Mouse (Mus musculus) hindlimb bud, embryonic 11.5 days (tissue): ENCODE measurements around the gene Eno2.

Experiments
- DNase-seq: peaks from one replicate; pipeline ENCODE4 v3.0.0-alpha.2; 2012; ENCODE audit warnings: low read depth, low spot score; ENCODE audit errors: extremely low spot score

Eno2 gene

GRCm38 (mm10) chr6:124767920-124768703 lies 1.4 kb downstream of the Eno2 start:
- DNase-seq, result no peak

GRCm38 (mm10) chr6:124767536-124767919 lies 1.9 kb downstream of the Eno2 start:
- DNase-seq, result no peak

GRCm38 (mm10) chr6:124765951-124766350 lies 3.5 kb downstream of the Eno2 start:
- no peak for DNase-seq

GRCm38 (mm10) chr6:124759259-124759658 lies 10.2 kb downstream of the Eno2 start:
- peak; percentile 79 for DNase-seq

GRCm38 (mm10) chr6:124758849-124759232 lies 10.6 kb downstream of the Eno2 start:
- no peak for DNase-seq

- DNase-seq, result no peak
These were observed 11.3 kb downstream of the Eno2 start for GRCm38 (mm10) chr6:124757909-124758848.

- DNase-seq, result no peak
These were observed 12.1 kb downstream of the Eno2 start for GRCm38 (mm10) chr6:124757351-124757880.

- DNase-seq, result no peak
These were observed 12.7 kb downstream of the Eno2 start for GRCm38 (mm10) chr6:124756652-124757350.

GRCm38 (mm10) chr6:124755831-124756595 lies 13.5 kb downstream of the Eno2 start, which contains the start of the genes Gm45234 and Atn1:
Gene Gm45234, minus strand, starts transcription at chr6:124756021.
Gene Atn1, minus strand, starts transcription at chr6:124756524.
- no peak for DNase-seq

GRCm38 (mm10) chr6:124755306-124755705 lies 14.2 kb downstream of the Eno2 start:
- no peak for DNase-seq

GRCm38 (mm10) chr6:124753861-124754260 lies 15.6 kb downstream of the Eno2 start:
- no peak for DNase-seq

GRCm38 (mm10) chr6:124750405-124750804 lies 19.1 kb downstream of the Eno2 start:
- DNase-seq, result no peak

GRCm38 (mm10) chr6:124746654-124747632 lies 22.5 kb downstream of the Eno2 start:
- no peak for DNase-seq

GRCm38 (mm10) chr6:124746296-124746605 lies 23.2 kb downstream of the Eno2 start:
- no peak for DNase-seq

GRCm38 (mm10) chr6:124745490-124746295 lies 23.8 kb downstream of the Eno2 start:
- DNase-seq, result peak; percentile 86

- DNase-seq, result no peak
These were observed 24.6 kb downstream of the Eno2 start for GRCm38 (mm10) chr6:124744755-124745321.

GRCm38 (mm10) chr6:124743647-124744046 lies 25.8 kb downstream of the Eno2 start:
- DNase-seq, result no peak
